In the genomic region with DNA sequence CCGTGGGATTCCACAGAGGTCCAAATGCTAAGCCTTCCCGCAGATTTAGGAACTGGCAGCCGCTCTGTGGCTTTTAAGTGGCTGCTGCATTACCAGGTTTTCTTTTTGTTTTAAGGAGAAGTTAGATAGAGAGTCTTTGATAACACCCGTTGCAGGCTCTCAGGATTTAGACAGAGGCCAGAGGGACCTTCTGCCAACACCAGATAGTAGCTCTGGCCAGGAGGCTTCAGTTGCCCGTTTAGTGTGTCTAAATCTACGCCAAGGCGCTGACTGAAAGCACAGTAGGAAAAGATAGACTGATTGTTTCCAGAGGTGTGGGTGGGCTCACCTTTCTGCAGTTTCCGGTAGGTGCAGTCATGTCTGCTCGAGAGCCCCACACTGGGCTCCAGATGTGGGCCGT, we compare ENCODE assay signal across 13 mouse cellular contexts. TPM values are rescaled to one million over a fixed set of nuclear protein-coding genes. Genes with fewer than 3 reads are reported as not detected.
DNase-seq lines count a peak whose midpoint lies in the region; ATAC-seq and TF ChIP-seq lines count a peak whose summit lies in the region.
"Had no signal": no experiment of that assay in that cellular context is flagged by ENCODE, and none has a peak within 500 bp of the region (broad histone marks: within the 10 kb centered on the region; RNA-seq: fewer than 3 reads in every experiment).

No protein-coding gene starts in this region.

- H3K9ac ChIP-seq in heart, embryonic 14.5 days (ENCODE audit: low read length): no peak overlapping the region
- H3K9ac ChIP-seq in liver, postnatal 0 days (replicated peaks): no peak overlapping the region
- H3K9ac ChIP-seq: embryonic facial prominence, embryonic 15.5 days; neural tube, embryonic 13.5 days had no signal

- ATAC-seq in heart, embryonic 14.5 days (ENCODE audit: insufficient number of reproducible peaks, insufficient read depth, low FRiP score, low read depth): no peak
- 0 out of 2 replicates have a peak, but pooled peaks have one; percentile 17 for ATAC-seq in G1E (ENCODE audit: extremely low read depth, insufficient number of reproducible peaks, low FRiP score, poor library complexity, severe bottlenecking)
- ATAC-seq in common myeloid progenitor, adult 5-6 weeks (replicated peaks; ENCODE audit: low read depth, poor library complexity, severe bottlenecking): peak; percentile 47; the same call in 1 of the 2 replicates
- ATAC-seq in liver, postnatal 0 days: 0 out of 2 replicates have a peak, but pooled peaks have one; percentile 45

- H3K4me3 ChIP-seq in heart, embryonic 14.5 days (ENCODE audit: control insufficient read depth in 1 of 2, insufficient read depth in 1 of 2, low read depth in 1 of 2, low read length in 2 of 2): no peak overlapping the region
- H3K4me3 ChIP-seq in G1E (ENCODE audit: low read depth, low read length): peak overlapping the region; percentile 56; the same call in 1 of the 2 replicates
- no peak overlapping the region for H3K4me3 ChIP-seq in liver, postnatal 0 days (ENCODE audit: low read depth, low read length)
- H3K4me3 ChIP-seq: embryonic facial prominence, embryonic 15.5 days; neural tube, embryonic 13.5 days had no signal

- DNase-seq in heart, postnatal 36 days: no peak
- DNase-seq in G1E (ENCODE audit: low spot score): no peak
- DNase-seq in liver, postnatal 0 days: no peak
- no peak for DNase-seq in cerebellum, adult 9-11 months
- DNase-seq in adrenal gland, postnatal 4 days (ENCODE audit: low spot score in 2 of 2): no peak
- DNase-seq: cerebellum, adult 11-12 months; lung, adult 18-20 months; thymus, adult 2 months had no signal

- H3K4me1 ChIP-seq in heart, embryonic 14.5 days (ENCODE audit: control insufficient read depth in 2 of 2, insufficient read depth in 2 of 2, low read length in 2 of 2): peaks cover 14 to 41% of the 10 kb centered on the region in 2 experiments
- peaks cover 55% of the 10 kb centered on the region for H3K4me1 ChIP-seq in G1E (ENCODE audit: insufficient read depth, low read depth, low read length)
- H3K4me1 ChIP-seq in liver, postnatal 0 days (ENCODE audit: insufficient read depth): peaks cover 8% of the 10 kb centered on the region

- 35% methylated on average over 10 of the region's 10 CpGs for WGBS in heart, embryonic 14.5 days
- WGBS in liver, postnatal 0 days (ENCODE audit: insufficient replicate concordance): 58% methylated on average over 10 of the region's 10 CpGs

- peak overlapping the region; percentile 33 to 55; a peak in 2 of 4 replicates for H3K27ac ChIP-seq in heart, embryonic 14.5 days (replicated peaks in 1 of 2; ENCODE audit: control insufficient read depth in 1 of 2, insufficient read depth in 1 of 2, low read depth in 2 of 2, low read length in 2 of 2)
- H3K27ac ChIP-seq in liver, postnatal 0 days (ENCODE audit: low read depth): no peak overlapping the region
- H3K27ac ChIP-seq: embryonic facial prominence, embryonic 15.5 days; macrophage; neural tube, embryonic 13.5 days had no signal

- TF ChIP-seq CTCF in G1E (IDR thresholded peaks at IDR 0.05; ENCODE audit: low read depth, low read length): no peak
- no peak for TF ChIP-seq CTCF in liver, postnatal 0 days (IDR thresholded peaks at IDR 0.05; ENCODE audit: low read depth)

- H3K9me3 ChIP-seq in heart, embryonic 14.5 days (ENCODE audit: control insufficient read depth, low read length): no peaks in the 10 kb centered on the region
- no peaks in the 10 kb centered on the region for H3K9me3 ChIP-seq in G1E (replicated peaks)
- no peaks in the 10 kb centered on the region for H3K9me3 ChIP-seq in liver, postnatal 0 days (ENCODE audit: low read length)
- H3K9me3 ChIP-seq: embryonic facial prominence, embryonic 15.5 days; neural tube, embryonic 13.5 days had no signal

- H3K4me2 ChIP-seq in heart, embryonic 14.5 days (ENCODE audit: low read length): peak overlapping the region; percentile 16; the same call in 1 of the 2 replicates
- no peak overlapping the region for H3K4me2 ChIP-seq in liver, postnatal 0 days (ENCODE audit: low read depth, low read length)
- H3K4me2 ChIP-seq: embryonic facial prominence, embryonic 15.5 days; neural tube, embryonic 13.5 days had no signal

- intact Hi-C loops in heart, postnatal 36 days (cut with DNase I): no loop called here

- H3K27me3 ChIP-seq in heart, embryonic 14.5 days (ENCODE audit: control insufficient read depth, insufficient read depth, low read length): no peaks in the 10 kb centered on the region
- H3K27me3 ChIP-seq in G1E (ENCODE audit: insufficient read depth, low read length): no peaks in the 10 kb centered on the region
- H3K27me3 ChIP-seq in liver, postnatal 0 days (ENCODE audit: insufficient read depth, low read length): no peaks in the 10 kb centered on the region
- H3K27me3 ChIP-seq: embryonic facial prominence, embryonic 15.5 days; neural tube, embryonic 13.5 days had no signal

- peak; percentile 75 for TF ChIP-seq EP300 in liver, postnatal 0 days (IDR thresholded peaks at IDR 0.05; ENCODE audit: low read depth)

- H3K36me3 ChIP-seq in heart, embryonic 14.5 days (ENCODE audit: control insufficient read depth, insufficient read depth, low read length): peaks cover 51% of the 10 kb centered on the region
- peaks cover 79% of the 10 kb centered on the region for H3K36me3 ChIP-seq in G1E (replicated peaks)
- H3K36me3 ChIP-seq in liver, postnatal 0 days (replicated peaks; ENCODE audit: insufficient read depth, low read length): peaks cover 15% of the 10 kb centered on the region

RNA-seq across cellular contexts. Expression of a gene that starts 5.5 kb away (rescaled TPM):
- 69.2 and 70.2 TPM in 2 replicates for polyA plus RNA-seq in heart, embryonic 14.5 days (2014; fragmentation: Nextera tagmentation; extraction: Ambion mirVana)
- total RNA-seq in heart, postnatal 36 days (2021): 10 to 100 TPM; 21.1 to 22.2 TPM
- total RNA-seq in G1E (2014; fragmentation: Nextera tagmentation): 65.8 and 66.2 TPM in 2 replicates
- total RNA-seq in G1E (2017): 106 and 107 TPM in 2 replicates
- 11.3 and 28.8 TPM in 2 replicates for polyA plus RNA-seq in G1E (2012)
- total RNA-seq in common myeloid progenitor, adult 5-6 weeks (2017): 44.8 and 46.2 TPM in 2 replicates
- polyA plus RNA-seq in liver, postnatal 0 days (2015; fragmentation: Nextera tagmentation; extraction: Ambion mirVana): 24.3 and 25.0 TPM in 2 replicates
- total RNA-seq in adrenal gland, postnatal 4 days (2021): 10 to 100 TPM; 66.5 to 68.2 TPM

RNA-seq across cellular contexts. Expression of a gene that starts 19.3 kb away (rescaled TPM):
- polyA plus RNA-seq in heart, embryonic 14.5 days (2014; fragmentation: Nextera tagmentation; extraction: Ambion mirVana): 288 and 291 TPM in 2 replicates
- 100 to 1,000 TPM; 196 to 207 TPM for total RNA-seq in heart, postnatal 36 days (2021)
- total RNA-seq in G1E (2014; fragmentation: Nextera tagmentation) (95.1 and 106 TPM in 2 replicates), G1E (2017) (210 and 276 TPM in 2 replicates)
- polyA plus RNA-seq in G1E (2012): 238 and 317 TPM in 2 replicates
- total RNA-seq in common myeloid progenitor, adult 5-6 weeks (2017): 59.3 and 61.7 TPM in 2 replicates
- polyA plus RNA-seq in liver, postnatal 0 days (2015; fragmentation: Nextera tagmentation; extraction: Ambion mirVana): 120 and 126 TPM in 2 replicates
- total RNA-seq in adrenal gland, postnatal 4 days (2021): 100 to 1,000 TPM in 1 of 2 experiments, 10 to 100 TPM in 1; 95.5 to 102 TPM

RNA-seq across cellular contexts. Expression of a gene that starts 50.5 kb away (rescaled TPM):
- polyA plus RNA-seq in heart, embryonic 14.5 days (2014; fragmentation: Nextera tagmentation; extraction: Ambion mirVana): 18.0 and 18.1 TPM in 2 replicates
- under 1 TPM in 1 of 2 experiments, not detected in 1; 0.31 TPM for total RNA-seq in heart, postnatal 36 days (2021)
- total RNA-seq in G1E (2014; fragmentation: Nextera tagmentation) (72.2 and 79.8 TPM in 2 replicates), G1E (2017) (82.8 and 98.3 TPM in 2 replicates)
- 45.1 and 53.4 TPM in 2 replicates for polyA plus RNA-seq in G1E (2012)
- total RNA-seq in common myeloid progenitor, adult 5-6 weeks (2017): 60.8 and 70.5 TPM in 2 replicates
- polyA plus RNA-seq in liver, postnatal 0 days (2015; fragmentation: Nextera tagmentation; extraction: Ambion mirVana): 19.4 and 19.6 TPM in 2 replicates
- total RNA-seq in adrenal gland, postnatal 4 days (2021): 10 to 100 TPM in 1 of 2 experiments, 1 to 10 TPM in 1; 9.3 to 12.9 TPM

RNA-seq across cellular contexts. Expression of a gene that starts 55.7 kb away (rescaled TPM):
- 3.5 and 3.8 TPM in 2 replicates for polyA plus RNA-seq in heart, embryonic 14.5 days (2014; fragmentation: Nextera tagmentation; extraction: Ambion mirVana)
- under 1 TPM; 0.67 to 0.70 TPM for total RNA-seq in heart, postnatal 36 days (2021)
- total RNA-seq in G1E (2014; fragmentation: Nextera tagmentation) (not detected in 2 replicates), G1E (2017) (0.06 TPM in 1 of 2 replicates, not detected in the other)
- not detected in 2 replicates for polyA plus RNA-seq in G1E (2012)
- total RNA-seq in common myeloid progenitor, adult 5-6 weeks (2017): 9.2 and 10.9 TPM in 2 replicates
- 6.1 and 7.0 TPM in 2 replicates for polyA plus RNA-seq in liver, postnatal 0 days (2015; fragmentation: Nextera tagmentation; extraction: Ambion mirVana)
- total RNA-seq in adrenal gland, postnatal 4 days (2021): 1 to 10 TPM; 3.3 to 3.7 TPM

Comparison
In these comparisons a context has a peak if more than half of its experiments do, and no peak if none do; other contexts are left out.
1. RNA of a gene that starts 50.5 kb away (total RNA-seq): 72.2 to 98.3 TPM in G1E, 60.8 to 70.5 TPM in common myeloid progenitor, adult 5-6 weeks and 9.3 to 12.9 TPM in adrenal gland, postnatal 4 days; 0.31 TPM in heart, postnatal 36 days; every median in the first group is over 4 times any median in the second.